Mouse (Mus musculus) right cerebral cortex, postnatal 36 days (tissue): ENCODE data around the gene Dhx8.
A peak's percentile ranks its signal among the peaks of the same experiment; 100 is the strongest.

Experiments used
- DNase-seq, 2 experiments: peaks; one replicate each; pipeline ENCODE4 v3.0.0; 2022; ENCODE audit warnings: low spot score in 2 of 2, mixed read lengths in 1 of 2

Gene Dhx8

DNA sequence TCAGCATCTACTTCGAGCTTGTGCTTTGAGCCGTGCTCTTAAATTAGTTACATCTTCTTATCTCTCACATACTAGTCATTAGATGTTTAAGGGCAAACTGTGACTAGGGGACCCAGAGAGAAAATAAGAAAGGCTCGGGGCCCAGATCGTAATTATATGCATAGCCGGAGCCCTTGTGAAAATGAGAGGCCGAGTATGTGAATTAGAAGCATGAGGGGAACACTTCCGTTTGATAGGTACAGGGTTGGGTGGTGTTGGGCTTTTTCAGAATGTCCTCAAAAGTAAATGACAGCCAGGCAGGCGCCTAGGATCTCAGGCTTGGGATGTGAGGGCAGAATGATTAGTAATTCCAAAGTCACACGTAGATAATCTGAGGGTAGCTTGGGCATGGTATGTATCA is 877 bp downstream of the Dhx8 start:
- DNase-seq: no peak

DNA sequence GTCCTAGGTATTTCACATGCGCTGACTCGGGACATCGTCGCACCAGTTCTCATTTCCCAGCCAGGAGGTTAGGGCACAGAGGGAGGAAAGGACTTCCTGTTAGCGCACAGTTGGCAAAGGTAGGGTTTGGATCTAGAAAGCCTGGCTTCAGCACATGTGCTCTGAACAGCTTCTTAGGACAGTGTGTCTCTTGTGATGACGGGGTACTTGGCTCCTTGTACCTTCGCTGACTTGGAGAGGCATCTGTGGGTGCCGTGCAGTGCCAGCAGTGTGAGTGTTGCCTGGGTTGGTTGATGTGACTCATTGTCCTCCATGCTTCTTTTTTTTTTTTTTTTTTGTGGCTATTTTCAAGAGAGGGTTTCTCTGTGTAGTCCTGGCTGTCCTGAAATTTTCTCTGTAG is 23.9 kb downstream of the Dhx8 start:
- DNase-seq: peak in 1 of 2 experiments; percentile 29

DNA sequence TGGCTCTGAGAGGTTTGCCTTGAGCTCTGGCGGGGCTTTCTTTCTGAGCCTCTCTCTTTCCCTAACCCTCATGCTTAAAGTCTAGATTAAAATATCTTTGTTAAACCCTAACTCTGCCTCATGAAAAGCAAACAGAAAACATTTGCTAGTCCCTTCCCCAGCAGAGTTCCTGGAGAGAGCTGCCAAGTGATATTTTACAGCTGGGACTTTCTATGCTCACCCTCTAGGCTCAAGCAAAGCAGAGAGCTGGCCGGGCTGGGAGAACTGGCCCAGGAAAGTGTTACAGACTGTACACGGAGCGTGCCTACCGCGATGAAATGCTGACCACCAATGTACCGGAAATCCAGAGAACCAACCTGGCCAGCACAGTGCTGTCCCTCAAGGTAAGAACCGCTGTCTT is 24.6 kb downstream of the Dhx8 start:
- DNase-seq: no peak

DNA sequence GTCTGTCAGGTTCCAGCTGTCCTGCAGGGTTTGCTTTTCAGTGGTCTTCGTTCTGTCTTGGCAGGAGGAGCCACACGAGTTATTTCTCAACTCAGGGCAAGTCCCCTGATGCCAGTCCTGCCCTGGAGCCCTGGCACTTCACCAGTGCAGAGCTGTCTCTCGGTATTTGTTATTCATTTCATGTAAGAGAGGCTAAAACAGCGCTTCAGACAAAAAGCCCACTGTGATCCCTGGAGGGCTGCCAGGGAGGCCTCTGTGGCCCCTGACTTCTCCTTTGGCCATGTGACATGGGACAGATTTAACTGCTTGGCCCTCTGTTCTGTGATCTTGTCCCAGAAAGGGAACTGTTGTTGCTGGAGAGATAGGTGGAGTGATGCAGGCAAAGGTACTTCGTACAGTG is 25.7 kb downstream of the Dhx8 start:
- DNase-seq: peak; percentile 23 to 45

DNA sequence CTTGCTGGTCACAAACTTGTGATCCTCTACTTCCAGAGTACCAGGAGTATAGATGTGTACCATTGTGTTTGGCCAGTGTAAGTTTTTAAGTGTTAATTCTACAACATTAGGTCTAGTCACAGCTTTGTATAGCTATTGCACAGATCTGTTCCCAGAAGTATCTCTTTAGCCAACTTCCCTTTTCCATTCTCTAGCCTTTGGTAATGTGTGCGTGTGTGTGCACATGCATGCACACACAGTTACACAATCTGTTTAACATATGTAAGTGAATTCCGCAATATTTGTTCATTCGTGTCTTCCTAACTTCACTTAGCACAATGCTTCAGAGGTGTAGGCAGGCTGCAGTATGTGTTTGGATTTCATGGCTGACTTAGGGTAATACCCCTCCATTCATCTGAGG is 26.8 kb downstream of the Dhx8 start:
- DNase-seq: no peak

DNA sequence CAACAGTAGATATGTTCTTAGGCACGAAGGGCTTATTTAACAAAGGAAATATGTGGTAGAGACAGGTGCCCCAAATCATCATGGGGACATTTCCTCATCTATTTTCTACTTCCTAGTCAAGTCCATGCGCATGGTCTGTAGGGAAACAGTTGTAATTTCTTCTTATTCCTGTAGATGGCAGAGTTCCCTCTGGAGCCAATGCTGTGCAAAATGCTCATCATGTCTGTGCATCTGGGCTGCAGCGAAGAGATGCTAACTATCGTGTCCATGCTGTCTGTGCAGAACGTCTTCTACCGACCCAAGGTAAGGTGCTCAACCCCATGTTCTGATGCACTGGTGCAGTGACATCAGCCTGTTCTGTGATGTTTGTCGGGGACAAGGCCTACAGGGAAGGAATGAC is 31.0 kb downstream of the Dhx8 start:
- peak in 1 of 2 experiments; percentile 25 for DNase-seq

DNA sequence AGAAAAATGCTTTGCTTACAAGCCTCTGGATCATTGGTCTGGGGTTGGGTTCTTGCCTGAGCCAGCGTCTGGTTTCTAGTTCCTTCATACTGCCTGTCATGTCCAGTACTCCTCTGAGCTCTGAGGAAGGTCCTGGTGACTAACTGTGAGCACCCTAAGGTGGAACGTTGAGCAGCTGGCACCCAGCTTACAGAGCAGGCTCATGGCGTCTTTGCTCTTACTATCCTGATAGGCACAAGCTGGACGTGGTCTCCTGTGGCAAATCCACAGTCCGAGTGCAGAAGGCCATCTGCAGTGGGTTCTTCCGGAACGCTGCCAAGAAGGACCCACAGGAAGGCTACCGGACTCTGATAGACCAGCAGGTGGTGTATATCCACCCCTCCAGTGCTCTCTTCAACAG is 31.8 kb downstream of the Dhx8 start:
- DNase-seq: no peak

DNA sequence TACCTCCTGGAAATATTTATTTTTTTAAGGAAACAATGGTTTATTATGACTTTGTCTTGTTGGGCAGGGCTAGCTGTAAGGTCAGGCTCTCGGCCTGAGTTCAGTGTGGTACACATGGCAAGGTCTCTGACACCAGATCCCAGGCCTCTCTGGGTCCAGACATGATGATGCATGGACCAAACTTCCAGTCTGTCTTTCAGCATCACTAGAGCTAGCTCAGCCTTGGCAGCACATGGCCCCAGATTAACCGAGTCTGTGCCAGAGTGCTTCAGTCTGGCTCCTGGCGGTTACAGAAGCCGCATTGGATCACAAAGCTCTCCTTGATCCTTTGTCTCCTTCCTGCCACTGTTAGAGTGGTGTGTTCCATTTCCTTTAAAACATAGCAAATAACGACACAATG is 34.6 kb downstream of the Dhx8 start:
- DNase-seq: no peak

DNA sequence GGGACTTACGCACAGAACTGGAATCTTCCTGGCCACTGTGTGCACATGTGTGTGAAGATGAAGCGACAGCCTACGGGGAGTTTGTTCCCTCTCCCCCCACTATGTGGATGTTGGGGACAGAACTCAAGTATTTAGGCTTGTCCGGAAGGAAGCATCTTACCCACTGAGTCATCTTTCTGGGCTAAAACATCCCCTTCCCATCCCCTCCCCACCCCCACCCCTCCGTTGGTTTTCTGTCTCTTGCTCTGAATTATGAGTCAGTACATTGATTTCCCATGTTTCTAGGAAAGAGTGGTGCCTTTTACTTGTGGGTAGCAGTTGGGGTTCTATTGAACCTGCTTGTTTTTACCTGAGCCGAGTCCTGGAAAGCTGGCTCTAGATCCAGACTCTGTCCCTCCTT is 36.0 kb downstream of the Dhx8 start:
- DNase-seq: no peak

DNA sequence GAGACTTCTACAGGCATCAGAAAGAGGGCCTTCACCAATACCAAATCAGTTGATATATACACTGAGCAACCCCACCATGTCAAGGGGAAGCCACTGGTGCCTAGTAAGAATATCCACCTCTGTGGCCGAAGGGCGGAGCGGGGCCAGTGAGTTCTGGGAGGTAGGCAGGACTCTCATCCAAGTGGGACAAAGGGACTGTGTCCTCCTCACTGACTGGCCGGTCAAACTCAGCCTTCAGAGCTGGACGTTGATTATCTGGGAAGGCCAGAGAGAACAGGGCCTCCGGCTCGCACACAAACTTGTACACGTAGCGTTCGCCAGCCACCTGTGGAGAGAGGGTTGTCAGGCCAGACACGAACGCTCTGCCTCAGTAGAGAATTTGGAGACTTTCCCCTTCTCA is 37.5 kb downstream of the Dhx8 start:
- no peak for DNase-seq

DNA sequence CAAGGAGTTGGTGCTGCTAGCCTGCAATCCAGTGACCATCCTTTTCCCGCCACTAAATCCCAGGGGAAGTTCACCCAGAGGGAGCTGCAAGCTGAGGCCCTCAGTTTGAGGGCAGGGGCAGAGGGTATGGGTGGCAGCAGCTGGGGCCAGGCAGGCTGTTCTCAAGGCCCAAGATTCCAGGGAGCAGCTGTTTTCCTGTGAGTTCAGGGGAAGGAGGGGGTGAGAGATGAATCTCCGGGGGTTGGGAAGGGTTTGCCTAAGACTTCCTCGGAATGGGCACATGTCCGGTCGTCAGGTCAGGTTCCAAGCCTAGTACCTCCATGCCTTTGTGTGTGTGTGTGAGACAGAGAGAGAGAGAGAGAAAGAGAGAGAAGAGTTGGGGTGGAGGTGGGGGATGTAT is 39.3 kb downstream of the Dhx8 start:
- DNase-seq: no peak

DNA sequence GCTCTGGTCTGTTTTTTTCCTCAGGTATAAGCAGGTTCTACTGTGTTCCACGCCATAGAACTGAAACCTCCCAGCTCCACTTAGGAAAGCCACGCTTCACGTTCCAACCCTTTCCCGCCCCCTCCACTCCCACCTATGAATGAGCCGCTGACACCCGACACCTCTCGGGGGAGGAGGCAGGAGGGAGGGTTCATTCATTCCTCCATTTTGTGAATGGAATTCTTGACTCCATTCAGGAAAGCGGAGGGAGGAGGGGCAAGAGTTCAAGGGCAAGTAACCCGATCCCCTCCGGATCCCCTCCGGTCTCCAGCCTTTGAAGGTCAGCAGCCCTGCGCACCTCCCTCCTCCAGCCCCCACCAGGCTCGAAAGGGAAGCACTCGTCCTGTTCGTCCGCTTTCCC is 39.7 kb downstream of the Dhx8 start:
- DNase-seq: no peak

DNA sequence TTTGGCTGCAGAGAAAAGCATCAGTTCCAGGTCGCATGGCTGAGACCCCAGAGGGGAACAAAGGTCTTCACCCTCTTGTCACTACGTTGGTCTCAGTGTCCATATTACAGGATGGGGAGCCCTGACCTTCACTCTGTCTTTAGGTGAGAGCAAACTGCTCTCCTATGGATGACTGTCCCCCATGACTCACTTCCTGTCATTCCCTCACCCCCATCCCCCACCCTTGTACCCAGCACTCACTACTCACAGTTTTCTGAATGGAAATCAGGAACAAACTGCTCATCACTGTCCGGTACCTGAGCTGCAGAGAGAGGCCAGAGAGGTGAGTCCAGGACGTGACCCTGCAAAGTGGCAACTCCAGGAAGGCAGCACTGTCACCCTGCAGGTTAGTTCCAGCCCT is 44.1 kb downstream of the Dhx8 start:
- no peak for DNase-seq

DNA sequence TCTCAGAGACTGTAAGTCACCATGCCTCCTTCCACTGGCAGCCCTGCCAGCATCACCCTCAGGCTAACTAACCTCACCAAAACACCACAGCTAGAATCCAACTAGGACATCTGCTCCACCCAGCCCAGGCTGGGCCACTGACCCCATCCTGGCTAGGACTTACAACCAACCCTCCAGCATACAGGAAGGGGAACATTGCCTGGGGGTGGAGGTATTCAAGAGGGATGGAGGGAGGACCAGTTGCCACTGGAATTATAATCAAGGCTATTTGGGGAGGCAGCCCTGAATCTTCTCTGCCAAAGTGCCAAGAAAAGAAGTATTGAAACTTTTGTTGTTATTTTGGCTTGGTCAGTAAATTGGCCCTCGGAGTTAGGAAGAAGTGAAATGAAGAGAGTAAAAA is 50.4 kb downstream of the Dhx8 start:
- DNase-seq: no peak

DNA sequence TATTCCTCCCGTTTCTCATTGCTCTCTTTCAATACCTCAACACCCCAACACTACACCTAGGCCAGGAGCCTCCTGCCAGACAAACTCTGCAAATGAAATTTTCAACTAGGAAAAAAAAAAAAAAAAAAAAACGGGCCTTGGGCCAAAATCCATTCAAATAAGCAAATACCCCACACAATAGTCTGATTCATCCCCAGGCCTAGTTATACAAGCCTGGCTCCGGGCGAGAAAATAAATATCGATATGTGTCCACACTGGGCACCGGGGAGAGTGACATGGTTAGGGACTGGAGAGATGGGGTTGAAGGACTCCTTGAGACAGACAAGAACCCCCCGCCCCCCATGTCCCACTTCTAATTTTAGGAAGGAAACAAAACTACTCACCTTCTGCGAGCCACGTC is 50.9 kb downstream of the Dhx8 start:
- DNase-seq: no peak

DNA sequence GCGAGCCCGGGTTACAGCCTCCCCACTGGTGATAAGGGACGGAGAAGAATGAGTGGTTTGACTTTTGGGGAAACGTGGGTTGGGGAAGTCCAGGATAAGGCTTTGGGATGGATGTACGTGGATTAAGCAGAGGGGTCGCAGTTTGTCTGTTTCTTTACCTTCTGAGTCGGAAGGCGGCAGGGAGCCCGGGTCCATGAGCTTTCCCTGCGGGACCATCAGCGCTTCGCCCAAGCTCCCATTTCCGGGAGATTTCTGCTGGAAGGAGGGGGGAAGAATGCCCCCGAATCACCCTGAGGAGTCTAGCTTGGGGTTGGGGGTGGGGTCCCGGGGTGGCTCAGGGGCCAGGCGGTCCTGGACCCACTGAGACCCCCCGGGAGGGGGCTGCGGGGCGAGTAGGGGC is 51.4 kb downstream of the Dhx8 start:
- DNase-seq: no peak

DNA sequence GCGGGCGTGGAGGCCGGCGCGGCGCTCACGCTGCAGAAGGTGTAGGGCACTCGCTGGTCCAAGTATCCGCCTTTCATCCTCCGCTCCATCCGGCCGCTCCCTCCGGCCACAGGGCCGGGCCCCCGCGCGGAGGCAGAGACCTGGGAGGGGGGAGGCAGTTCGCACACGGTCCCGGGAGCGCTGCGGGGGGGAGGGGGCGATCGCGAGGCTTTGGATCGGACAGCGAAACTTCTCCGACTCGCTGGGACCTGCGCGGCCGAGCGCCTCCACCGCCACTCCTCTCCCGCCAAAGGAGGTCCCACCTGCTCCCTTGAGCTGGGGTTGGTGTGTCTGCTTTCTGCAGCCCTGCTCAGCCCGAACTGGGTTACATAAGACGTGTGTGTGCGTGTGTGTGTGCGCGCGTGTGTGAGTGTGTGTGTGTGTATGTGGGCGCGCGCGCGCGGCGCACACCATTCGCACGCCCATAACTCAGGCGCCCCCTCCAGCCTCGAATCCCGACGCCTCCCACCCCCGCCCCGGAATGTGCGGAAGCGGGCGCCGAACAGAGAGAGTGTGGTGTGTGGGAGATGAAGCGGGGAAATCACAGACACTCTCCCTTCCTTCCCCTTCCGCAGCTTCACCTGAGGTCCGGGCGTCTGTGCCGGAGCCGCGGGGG is 51.9 kb downstream of the Dhx8 start:
- peak; percentile 28 to 44 for DNase-seq

DNA sequence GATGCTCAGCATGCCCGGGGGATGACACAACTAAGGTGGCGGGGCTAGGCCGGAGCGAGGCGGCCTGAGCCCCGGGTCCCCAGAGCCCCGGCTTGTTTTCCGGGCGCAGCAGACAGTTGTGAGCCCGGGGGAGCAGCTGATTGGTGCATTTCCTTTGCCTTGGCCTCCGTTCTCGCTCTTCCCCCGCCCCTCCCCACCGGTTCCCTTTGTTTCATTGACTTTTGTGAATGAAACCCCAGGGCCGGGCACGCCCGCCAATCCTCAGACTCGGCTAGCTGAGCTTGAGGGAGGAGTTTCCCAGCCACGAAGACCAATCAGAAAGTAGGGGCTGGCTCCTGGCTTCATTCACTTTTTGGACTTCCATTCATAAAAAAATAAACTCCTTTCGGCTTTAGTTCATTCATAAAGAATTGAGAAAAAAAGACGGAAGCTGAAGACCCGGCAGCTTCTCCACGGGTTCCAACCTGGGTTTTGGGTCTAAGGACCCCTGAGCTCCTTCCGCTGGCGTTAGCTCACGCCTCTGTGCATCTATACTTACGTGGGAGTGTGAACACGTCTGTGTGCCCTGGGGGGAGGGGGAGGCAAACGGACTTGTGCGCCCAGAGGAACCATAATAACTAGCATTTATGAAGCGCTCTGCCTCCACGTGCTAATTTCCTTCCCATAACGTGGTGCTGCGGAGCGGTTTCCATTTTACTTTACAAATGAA is 52.6 kb downstream of the Dhx8 start, which contains the start of gene Etv4:
Etv4 (minus strand) TSS at position 229 of the 709 bp plus-strand sequence.
- peak; percentile 80 to 85 for DNase-seq

DNA sequence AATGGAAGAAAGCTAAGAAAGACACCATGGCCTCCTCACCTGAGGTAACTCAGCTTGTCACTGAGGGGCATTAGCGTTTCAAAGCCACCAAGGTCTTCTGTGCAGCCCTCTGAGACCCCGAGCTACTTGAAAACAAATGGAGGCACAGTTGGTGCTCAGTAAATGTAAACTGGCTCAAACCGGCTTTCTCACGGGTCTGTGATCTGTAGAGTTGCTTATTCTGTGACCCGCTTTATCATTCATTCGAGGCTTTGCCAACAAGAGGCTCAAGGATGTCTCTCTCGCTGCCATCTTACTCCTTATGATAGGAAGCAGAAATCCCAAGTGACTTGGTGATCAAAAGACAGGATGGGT is 53.1 kb downstream of the Dhx8 start:
- DNase-seq: no peak

DNA sequence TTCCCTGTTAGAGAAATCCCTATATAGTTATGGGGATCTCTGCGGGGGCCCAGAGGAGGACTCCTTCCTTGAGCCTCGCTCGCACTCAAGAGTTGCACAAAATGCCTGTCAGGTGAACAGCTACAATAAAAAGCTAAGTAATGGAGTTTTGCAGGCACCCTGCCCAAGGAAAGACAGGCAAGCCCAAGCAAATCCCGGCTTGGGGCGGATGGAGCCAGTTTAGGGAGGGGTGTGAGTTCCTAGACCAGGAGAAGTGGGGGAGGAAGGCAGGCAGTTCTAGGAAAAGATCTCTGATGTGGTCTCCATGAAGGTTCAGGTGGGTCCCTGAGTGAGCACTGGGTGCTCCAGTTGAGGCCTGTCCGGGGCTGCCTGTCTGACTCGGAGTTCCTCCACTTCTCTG is 53.9 kb downstream of the Dhx8 start:
- no peak for DNase-seq

DNA sequence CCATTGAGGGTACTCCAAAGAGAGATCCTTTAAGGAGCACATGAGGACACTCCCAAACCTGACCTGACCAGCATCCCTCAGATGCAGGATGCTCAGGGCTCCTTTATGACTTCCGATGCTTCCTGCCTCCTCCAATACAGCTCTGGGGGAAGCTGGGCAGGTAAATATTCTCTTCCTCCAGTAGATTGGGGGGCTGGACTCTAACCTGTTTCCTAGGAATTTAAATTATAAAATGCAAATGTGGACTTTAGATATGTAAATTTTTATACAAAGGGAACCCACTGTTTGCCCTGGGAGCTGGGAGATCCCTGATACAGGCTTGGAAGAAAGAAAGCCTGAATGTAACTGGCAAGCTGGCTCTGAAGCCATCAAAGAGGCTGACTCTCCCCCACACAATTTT is 54.7 kb downstream of the Dhx8 start:
- no peak for DNase-seq

DNA sequence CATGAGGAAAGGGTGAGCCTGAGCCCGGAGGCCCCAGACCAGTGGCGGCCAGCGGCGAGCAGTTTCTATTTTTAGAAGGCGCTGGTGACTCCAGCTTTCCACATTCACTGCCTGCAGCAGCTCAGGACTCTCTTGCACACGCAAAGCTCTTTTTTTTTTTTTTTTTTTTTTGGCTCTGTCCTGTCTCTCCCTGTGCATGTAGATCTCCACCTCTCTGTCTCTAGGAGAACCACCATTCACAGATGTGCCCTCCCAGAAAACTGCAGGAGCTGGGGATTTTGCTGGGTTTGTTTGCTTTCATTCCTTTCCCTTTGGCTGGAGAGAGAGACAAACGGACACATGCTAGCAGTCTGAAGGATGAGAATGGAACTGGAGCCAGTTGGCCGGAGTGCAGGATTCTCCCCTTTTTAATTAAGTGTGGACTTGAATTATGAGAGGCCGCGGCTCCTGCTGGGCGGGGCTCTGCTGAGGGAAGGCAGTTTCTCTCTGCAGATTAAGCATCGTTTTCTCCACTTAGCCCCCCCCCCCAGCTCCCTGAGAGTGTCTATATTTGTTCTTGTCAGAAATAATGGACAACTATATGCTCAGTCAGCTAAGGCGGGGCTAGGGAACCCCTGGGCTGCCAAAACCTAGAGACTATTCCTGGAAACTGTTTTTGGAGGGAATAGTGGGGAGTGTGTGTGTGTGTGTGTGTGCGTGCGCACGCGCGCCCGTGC is 58.2 kb downstream of the Dhx8 start:
- no peak for DNase-seq

DNA sequence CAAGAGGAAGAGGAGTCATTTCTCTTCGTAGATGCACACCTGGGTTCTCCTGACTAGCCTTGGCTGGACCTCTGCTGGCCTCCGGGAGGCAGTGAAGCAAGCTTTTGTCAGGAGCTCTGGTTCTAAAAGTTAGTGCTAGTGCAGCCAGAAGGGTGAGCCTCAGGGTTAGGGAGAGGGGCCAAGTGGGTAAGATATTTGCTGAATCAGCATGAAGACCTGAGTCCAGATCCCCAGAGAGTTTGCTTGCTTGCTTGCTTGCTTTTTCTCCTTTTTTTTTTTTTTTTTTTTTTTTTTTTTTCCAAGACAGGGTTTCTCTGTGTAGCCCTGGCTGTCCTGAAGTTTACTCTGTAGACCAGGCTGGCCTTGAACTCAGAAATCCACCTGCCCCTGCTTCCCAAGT is 64.6 kb downstream of the Dhx8 start:
- no peak for DNase-seq
